Mouse (Mus musculus): Measurements from ENCODE around the gene Cd247. TPM values are rescaled to one million over a fixed set of nuclear protein-coding genes. Genes with fewer than 3 reads are reported as not detected.

Cd247 gene
- polyA plus RNA-seq, 1 experiment from 2014 or later, result 1.7 TPM

GRCm38 (mm10) chr1:165828615-165829014 lies 40.1 kb downstream of the Cd247 start:
- Histone ChIP-seq H3K27ac (no peak overlapping the region), H3K36me3 (no peaks in the 10 kb centered on the region)
- ATAC-seq (ENCODE audit: insufficient number of reproducible peaks, insufficient read depth, low FRiP score, low TSS enrichment, low read depth), result no peak

GRCm38 (mm10) chr1:165829890-165830289 lies 41.4 kb downstream of the Cd247 start:
- no peak overlapping the region for H3K9ac ChIP-seq
- H3K4me3 ChIP-seq, result no peak overlapping the region
- no peak overlapping the region for H3K27ac ChIP-seq
- 84% methylated on average over 5 of the region's 5 CpGs for WGBS
- ATAC-seq (ENCODE audit: insufficient number of reproducible peaks, insufficient read depth, low FRiP score, low TSS enrichment, low read depth), result no peak
- H3K4me1 ChIP-seq, result peaks cover 11% of the 10 kb centered on the region
- no peaks in the 10 kb centered on the region for H3K9me3 ChIP-seq
- peaks cover 9% of the 10 kb centered on the region for H3K27me3 ChIP-seq
- H3K4me2 ChIP-seq, result no peak overlapping the region
- no peaks in the 10 kb centered on the region for H3K36me3 ChIP-seq

More at GRCm38 (mm10) chr1:165828615-165829014, 40.1 kb downstream of the Cd247 start:
- Histone ChIP-seq H3K4me3 (no peak overlapping the region), H3K9ac (no peak overlapping the region), H3K4me1 (no peaks in the 10 kb centered on the region), H3K27me3 (no peaks in the 10 kb centered on the region; the same call in 1 of the 2 replicates), H3K4me2 (no peak overlapping the region), H3K9me3 (no peaks in the 10 kb centered on the region)
- 86% methylated on average over 6 of the region's 6 CpGs for WGBS

GRCm38 (mm10) chr1:165833244-165833643 lies 44.8 kb downstream of the Cd247 start:
- WGBS, result 33% methylated on average over 4 of the region's 4 CpGs
- ATAC-seq (ENCODE audit: insufficient number of reproducible peaks, insufficient read depth, low FRiP score, low TSS enrichment, low read depth), result no peak
- Histone ChIP-seq H3K4me2 (no peak overlapping the region), H3K4me1 (peaks cover 31% of the 10 kb centered on the region), H3K36me3 (no peaks in the 10 kb centered on the region), H3K27me3 (peaks cover 24% of the 10 kb centered on the region), H3K4me3 (no peak overlapping the region), H3K27ac (no peak overlapping the region), H3K9ac (no peak overlapping the region), H3K9me3 (no peaks in the 10 kb centered on the region)

- H3K27me3 ChIP-seq, result peaks cover 27% of the 10 kb centered on the region
- 13% methylated on average over 17 of the region's 17 CpGs for WGBS
- no peak overlapping the region for H3K27ac ChIP-seq
- peak overlapping the region; percentile 9; the same call in 1 of the 2 replicates for H3K4me3 ChIP-seq
- H3K4me1 ChIP-seq, result peaks cover 31% of the 10 kb centered on the region
- H3K4me2 ChIP-seq, result peak overlapping the region; percentile 53
- no peaks in the 10 kb centered on the region for H3K9me3 ChIP-seq
- no peaks in the 10 kb centered on the region for H3K36me3 ChIP-seq
- no peak for ATAC-seq (ENCODE audit: insufficient number of reproducible peaks, insufficient read depth, low FRiP score, low TSS enrichment, low read depth)
- H3K9ac ChIP-seq, result 0 out of 2 replicates have a peak overlapping the region, but pooled peaks have one; percentile 8
These were observed 45.6 kb downstream of the Cd247 start for GRCm38 (mm10) chr1:165833910-165834632.

- Histone ChIP-seq H3K27ac (no peak overlapping the region), H3K36me3 (no peaks in the 10 kb centered on the region), H3K4me2 (peak overlapping the region; percentile 53), H3K9ac (0 out of 2 replicates have a peak overlapping the region, but pooled peaks have one; percentile 8), H3K4me3 (peak overlapping the region; percentile 9; the same call in 1 of the 2 replicates), H3K9me3 (no peaks in the 10 kb centered on the region), H3K4me1 (peaks cover 31% of the 10 kb centered on the region), H3K27me3 (peaks cover 32% of the 10 kb centered on the region)
- 18% methylated on average over 12 of the region's 12 CpGs for WGBS
- ATAC-seq (ENCODE audit: insufficient number of reproducible peaks, insufficient read depth, low FRiP score, low TSS enrichment, low read depth), result no peak
These were observed 46.1 kb downstream of the Cd247 start for GRCm38 (mm10) chr1:165834633-165834975.

GRCm38 (mm10) chr1:165836461-165836860 lies 48.0 kb downstream of the Cd247 start:
- Histone ChIP-seq H3K36me3 (no peaks in the 10 kb centered on the region), H3K9ac (no peak overlapping the region), H3K27ac (no peak overlapping the region), H3K4me3 (no peak overlapping the region), H3K27me3 (peaks cover 50% of the 10 kb centered on the region), H3K9me3 (no peaks in the 10 kb centered on the region), H3K4me1 (peaks cover 40% of the 10 kb centered on the region), H3K4me2 (no peak overlapping the region)
- 8% methylated on average over 6 of the region's 6 CpGs for WGBS
- no peak for ATAC-seq (ENCODE audit: insufficient number of reproducible peaks, insufficient read depth, low FRiP score, low TSS enrichment, low read depth)

GRCm38 (mm10) chr1:165837546-165837945 lies 49.1 kb downstream of the Cd247 start:
- Histone ChIP-seq H3K9me3 (no peaks in the 10 kb centered on the region), H3K4me1 (peaks cover 40% of the 10 kb centered on the region), H3K4me2 (no peak overlapping the region; the same call in 1 of the 2 replicates), H3K27ac (no peak overlapping the region), H3K36me3 (no peaks in the 10 kb centered on the region), H3K27me3 (peaks cover 60% of the 10 kb centered on the region), H3K4me3 (no peak overlapping the region), H3K9ac (no peak overlapping the region)
- no peak for ATAC-seq (ENCODE audit: insufficient number of reproducible peaks, insufficient read depth, low FRiP score, low TSS enrichment, low read depth)
- 27% methylated on average over 8 of the region's 8 CpGs for WGBS

GRCm38 (mm10) chr1:165839201-165839600 lies 50.7 kb downstream of the Cd247 start:
- H3K27ac ChIP-seq, result no peak overlapping the region
- no peak for ATAC-seq (ENCODE audit: insufficient number of reproducible peaks, insufficient read depth, low FRiP score, low TSS enrichment, low read depth)
- H3K36me3 ChIP-seq, result no peaks in the 10 kb centered on the region
- H3K4me3 ChIP-seq, result no peak overlapping the region
- H3K27me3 ChIP-seq, result peaks cover 71% of the 10 kb centered on the region
- H3K4me2 ChIP-seq, result no peak overlapping the region
- H3K9ac ChIP-seq, result no peak overlapping the region
- peaks cover 38% of the 10 kb centered on the region for H3K4me1 ChIP-seq
- WGBS, result 79% methylated on average over 4 of the region's 4 CpGs
- no peaks in the 10 kb centered on the region for H3K9me3 ChIP-seq

GRCm38 (mm10) chr1:165840548-165841230 lies 52.2 kb downstream of the Cd247 start:
- peaks cover 80% of the 10 kb centered on the region for H3K27me3 ChIP-seq

GRCm38 (mm10) chr1:165842170-165842569 lies 53.7 kb downstream of the Cd247 start:
- no peak overlapping the region for H3K9ac ChIP-seq
- H3K27me3 ChIP-seq, result peaks cover 87% of the 10 kb centered on the region
- no peak overlapping the region for H3K4me3 ChIP-seq
- H3K4me2 ChIP-seq, result no peak overlapping the region
- no peaks in the 10 kb centered on the region for H3K9me3 ChIP-seq
- peaks cover 33% of the 10 kb centered on the region for H3K4me1 ChIP-seq
- H3K27ac ChIP-seq, result no peak overlapping the region
- no peak for ATAC-seq (ENCODE audit: insufficient number of reproducible peaks, insufficient read depth, low FRiP score, low TSS enrichment, low read depth)
- 65% methylated on average over 7 of the region's 7 CpGs for WGBS
- no peaks in the 10 kb centered on the region for H3K36me3 ChIP-seq

More at GRCm38 (mm10) chr1:165840548-165841230, 52.2 kb downstream of the Cd247 start:
- Histone ChIP-seq H3K4me1 (peaks cover 43% of the 10 kb centered on the region), H3K9me3 (no peaks in the 10 kb centered on the region), H3K27ac (no peak overlapping the region), H3K36me3 (no peaks in the 10 kb centered on the region), H3K4me2 (peak overlapping the region; percentile 70), H3K4me3 (peak overlapping the region; percentile 40), H3K9ac (peak overlapping the region; percentile 72)
- ATAC-seq (ENCODE audit: insufficient number of reproducible peaks, insufficient read depth, low FRiP score, low TSS enrichment, low read depth), result no peak
- 7% methylated on average over 31 of the region's 31 CpGs for WGBS

GRCm38 (mm10) chr1:165843586-165843985 lies 55.1 kb downstream of the Cd247 start:
- Histone ChIP-seq H3K27me3 (peaks cover 85% of the 10 kb centered on the region), H3K4me1 (peaks cover 23% of the 10 kb centered on the region)
- WGBS, result 62% methylated on average over 3 of the region's 3 CpGs

More at GRCm38 (mm10) chr1:165843586-165843985, 55.1 kb downstream of the Cd247 start:
- no peak for ATAC-seq (ENCODE audit: insufficient number of reproducible peaks, insufficient read depth, low FRiP score, low TSS enrichment, low read depth)
- Histone ChIP-seq H3K9me3 (no peaks in the 10 kb centered on the region), H3K36me3 (no peaks in the 10 kb centered on the region), H3K4me3 (no peak overlapping the region), H3K27ac (no peak overlapping the region), H3K4me2 (no peak overlapping the region), H3K9ac (no peak overlapping the region)

Data from embryonic facial prominence, embryonic 13.5 days (tissue).